Mouse (Mus musculus): ENCODE data around the gene Scamp2. TPM values are rescaled to one million over a fixed set of nuclear protein-coding genes. Genes with fewer than 3 reads are reported as not detected.
A peak's percentile ranks its signal among the peaks of the same experiment; 100 is the strongest.

Gene Scamp2
- total RNA-seq, 2 experiments from 2014 or later = 63.4 to 72.2 TPM

DNA sequence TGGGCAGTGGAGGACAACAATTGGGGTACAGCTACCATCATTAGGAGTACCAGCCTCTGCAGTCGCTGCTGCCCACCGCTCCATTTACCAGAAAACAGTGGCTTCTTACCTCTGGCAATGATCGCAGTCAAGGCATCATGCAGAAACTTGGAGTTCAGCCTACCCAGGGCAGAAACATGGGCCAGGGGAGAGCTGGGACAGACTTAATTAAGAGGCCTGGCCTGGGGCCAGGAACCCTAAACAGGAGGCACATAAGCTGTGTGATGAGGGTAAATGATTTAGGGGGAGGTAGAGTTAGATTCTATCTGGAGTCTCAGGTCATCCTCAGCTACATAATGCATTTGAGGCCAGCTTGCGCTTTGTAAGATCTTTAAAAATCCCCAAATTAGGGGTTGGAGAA, 11.6 kb upstream of the Scamp2 start:
- DNase-seq (ENCODE audit: low spot score in 2 of 2) = no peak

DNA sequence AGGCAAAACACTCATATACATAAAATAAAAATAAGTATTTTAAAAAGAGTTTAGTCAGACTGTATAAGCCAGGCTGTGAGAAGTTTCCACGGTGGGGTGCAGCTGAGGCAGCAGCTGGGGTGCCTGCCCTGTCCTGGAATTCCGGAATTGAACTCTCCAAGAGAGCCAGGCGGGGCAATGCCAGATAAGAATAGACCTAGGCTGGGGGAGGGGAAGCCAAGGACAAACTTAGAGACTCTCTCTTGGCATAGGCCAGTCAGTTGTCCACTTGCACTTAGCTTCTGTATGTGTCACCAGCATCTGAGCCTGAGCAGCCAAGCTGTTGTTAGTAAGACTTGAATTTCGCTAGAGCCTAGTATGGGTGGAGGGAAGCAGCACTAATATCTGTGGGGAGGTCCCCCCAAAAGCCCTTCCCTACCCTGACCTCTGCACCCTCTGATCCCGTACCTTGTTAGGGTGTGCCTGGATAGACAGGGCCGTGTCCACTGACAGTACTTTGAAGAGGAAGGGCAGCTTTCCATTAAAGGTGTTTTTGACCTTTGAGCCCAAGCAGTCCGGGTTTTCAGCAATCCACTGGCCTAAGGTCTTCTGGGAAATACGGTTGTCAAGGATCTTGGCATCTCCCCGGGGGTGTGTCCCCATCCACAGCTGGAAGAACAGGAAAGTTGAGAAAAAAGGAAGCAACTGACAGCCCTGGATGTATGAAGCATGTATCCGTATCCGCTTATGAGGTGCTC, 10.4 kb upstream of the Scamp2 start:
- DNase-seq (ENCODE audit: low spot score in 2 of 2) = no peak

DNA sequence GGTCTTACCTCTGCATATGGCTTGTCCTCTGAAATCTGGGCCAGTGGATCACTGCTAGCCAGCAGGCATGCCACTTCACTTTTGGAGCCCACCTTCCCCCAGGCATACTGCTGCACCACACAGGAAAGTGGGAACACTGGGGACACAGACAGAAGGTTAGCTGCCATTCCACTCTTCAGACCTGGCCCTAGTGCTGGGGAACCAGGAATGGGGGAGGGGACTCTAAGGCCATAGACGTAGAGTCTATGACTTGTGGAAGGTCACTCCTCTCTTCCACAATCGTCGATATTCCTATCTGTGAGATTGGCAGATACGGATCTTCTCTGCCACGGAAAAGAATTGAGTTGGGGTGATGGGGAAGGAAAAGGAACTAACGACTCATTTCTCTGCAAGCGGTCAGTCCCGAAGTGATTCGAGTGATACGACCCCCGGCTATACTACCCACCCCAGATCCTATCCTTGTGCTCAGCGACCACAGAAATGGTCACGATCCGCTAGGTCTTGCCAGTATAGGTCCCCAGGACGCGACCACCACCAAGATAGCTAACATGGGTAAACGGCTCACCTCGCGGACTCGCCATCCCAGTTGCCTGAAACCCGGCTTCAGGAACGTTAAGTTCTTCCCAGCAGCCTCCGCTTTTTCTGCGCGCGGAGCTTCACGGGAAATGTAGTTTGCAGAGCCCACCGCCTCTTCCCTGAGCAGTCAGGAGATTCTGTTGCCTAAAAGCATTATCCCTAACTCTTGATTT, 8.4 kb upstream of the Scamp2 start, which contains the start of gene Mpi:
Mpi (minus strand) TSS at position 625 of the 749 bp plus-strand sequence.
- DNase-seq (ENCODE audit: low spot score in 2 of 2) = peak in 1 of 2 experiments; percentile 45

GRCm38 (mm10) chr9:57553119-57553518, 7.6 kb upstream of the Scamp2 start:
- no peak for DNase-seq (ENCODE audit: low spot score in 2 of 2)

DNA sequence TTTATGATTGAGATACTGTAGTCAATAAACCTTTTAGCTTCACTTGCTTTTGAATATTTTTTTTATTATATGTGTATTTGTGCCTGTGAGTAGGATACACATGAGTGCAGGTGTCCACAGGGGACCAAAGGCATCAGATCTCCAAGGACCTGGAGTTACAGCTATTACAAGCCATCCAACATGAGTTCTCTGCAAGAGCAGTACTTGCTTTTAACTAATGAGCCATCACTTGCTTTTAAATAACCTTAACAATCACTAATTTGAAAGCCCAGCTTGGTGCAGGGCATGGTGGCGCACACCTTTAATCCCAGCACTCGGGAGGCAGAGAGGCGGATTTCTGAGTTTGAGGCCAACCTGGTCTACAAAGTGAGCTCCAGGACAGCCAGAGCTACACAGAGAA, 6.0 kb upstream of the Scamp2 start:
- no peak for DNase-seq (ENCODE audit: low spot score in 2 of 2)

DNA sequence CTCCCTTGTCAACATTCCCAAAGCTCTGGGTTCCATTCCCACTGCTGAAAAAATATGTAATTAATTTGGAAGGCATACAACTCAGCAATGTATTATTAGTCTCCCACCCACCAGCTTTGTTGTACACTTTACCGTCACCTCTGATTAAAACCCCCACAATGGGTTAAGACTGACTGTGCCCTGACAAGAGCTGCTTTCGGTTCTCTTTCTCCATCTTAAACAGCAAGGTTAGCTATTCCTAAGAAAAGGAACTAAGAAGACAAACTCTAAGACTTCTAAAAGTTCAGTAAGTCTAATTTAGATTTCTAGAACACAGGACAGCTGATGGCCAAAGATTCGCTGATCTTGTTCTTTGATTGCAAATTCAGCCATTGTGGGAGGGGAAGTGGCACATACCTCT, 3.5 kb upstream of the Scamp2 start:
- DNase-seq (ENCODE audit: low spot score in 2 of 2) = no peak

- no peak for DNase-seq (ENCODE audit: low spot score in 2 of 2)
Measured at GRCm38 (mm10) chr9:57558625-57559024, 2.1 kb upstream of the Scamp2 start.

GRCm38 (mm10) chr9:57559568-57559967, 1.2 kb upstream of the Scamp2 start:
- DNase-seq (ENCODE audit: low spot score in 2 of 2) = no peak

DNA sequence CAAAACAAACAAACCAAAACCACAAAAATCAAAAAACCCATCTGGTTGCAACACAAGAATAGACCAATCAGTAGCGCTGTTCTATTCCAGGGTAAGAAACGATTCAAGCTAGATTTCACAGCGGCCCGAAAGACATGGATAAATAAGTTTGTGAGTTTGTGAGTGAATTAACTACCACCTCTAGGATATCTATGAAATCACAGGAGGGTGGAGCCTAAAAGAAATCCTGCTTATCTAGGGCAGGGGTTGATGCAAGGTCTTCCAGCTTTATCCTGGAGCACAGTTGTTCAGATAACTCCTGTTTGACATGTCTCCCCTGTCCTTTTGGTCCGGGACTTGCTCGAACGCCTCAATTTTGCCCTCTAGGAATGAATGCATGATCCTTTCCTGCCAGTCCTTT, 480 bp upstream of the Scamp2 start:
- no peak for DNase-seq (ENCODE audit: low spot score in 2 of 2)

DNA sequence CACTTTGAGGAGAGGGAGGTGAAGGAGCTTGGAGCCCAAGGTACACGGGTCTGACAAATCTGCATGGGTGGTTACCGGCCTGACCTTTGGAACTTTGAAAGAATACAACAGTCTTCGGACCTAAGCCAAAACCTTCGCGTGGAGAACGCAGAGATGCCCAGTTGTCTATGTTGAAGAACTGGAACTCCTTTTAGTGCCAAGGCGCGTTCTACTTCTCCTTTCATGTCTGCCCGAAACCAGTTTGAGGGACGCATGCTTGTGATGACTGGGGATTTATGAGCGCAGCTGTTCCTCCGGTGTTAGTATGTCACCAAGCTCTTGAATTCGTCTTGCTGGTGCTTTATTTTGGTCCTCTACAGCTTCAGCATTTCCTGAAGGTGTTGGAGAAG, 962 bp downstream of the Scamp2 start:
- no peak for DNase-seq (ENCODE audit: low spot score in 2 of 2)

DNA sequence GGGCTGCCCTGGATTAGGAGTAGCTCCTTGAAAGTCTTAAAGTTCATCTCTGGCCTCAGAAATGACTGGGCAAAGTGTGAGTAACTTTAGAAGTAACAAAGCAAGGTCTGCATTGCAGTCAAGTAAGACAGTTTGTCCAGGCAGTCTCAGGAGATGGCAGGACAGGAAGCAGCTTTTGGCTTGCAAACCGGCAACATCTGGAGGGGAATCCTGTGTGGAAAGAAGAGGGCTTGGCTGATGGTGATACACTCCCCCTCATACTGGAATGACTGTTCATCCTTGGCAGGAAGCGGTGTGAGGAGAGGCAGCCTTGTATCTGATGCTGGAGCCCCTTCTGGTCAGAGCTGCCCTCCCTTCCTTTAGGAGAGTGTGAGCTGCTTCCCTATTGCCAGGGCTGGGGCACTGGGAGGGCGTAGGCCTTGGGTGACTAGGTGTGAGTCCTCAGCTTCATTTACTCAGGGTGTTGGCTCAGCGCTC, 2.2 kb downstream of the Scamp2 start:
- DNase-seq (ENCODE audit: low spot score in 2 of 2) = no peak

DNA sequence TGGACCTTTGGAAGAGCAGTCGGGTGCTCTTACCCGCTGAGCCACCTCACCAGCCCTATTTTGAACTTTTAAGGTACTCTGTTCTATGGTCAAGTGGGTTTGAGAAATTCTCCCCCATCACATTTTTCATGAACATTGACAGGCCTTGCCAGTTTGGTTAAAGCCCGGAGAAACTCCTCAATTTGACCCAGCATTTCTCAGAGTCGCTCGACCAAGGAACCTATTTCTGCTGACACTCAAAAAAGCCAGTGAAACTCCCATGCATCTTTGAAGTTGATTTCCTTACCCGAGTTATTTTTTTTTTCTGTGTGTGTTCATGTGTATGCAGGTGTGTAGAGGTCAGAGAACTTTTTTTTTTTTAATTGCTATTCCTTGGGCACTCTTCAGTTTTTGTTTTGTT, 3.9 kb downstream of the Scamp2 start:
- DNase-seq (ENCODE audit: low spot score in 2 of 2) = no peak

- no peak for DNase-seq (ENCODE audit: low spot score in 2 of 2)
Measured at GRCm38 (mm10) chr9:57565741-57566221, 5.0 kb downstream of the Scamp2 start.

DNA sequence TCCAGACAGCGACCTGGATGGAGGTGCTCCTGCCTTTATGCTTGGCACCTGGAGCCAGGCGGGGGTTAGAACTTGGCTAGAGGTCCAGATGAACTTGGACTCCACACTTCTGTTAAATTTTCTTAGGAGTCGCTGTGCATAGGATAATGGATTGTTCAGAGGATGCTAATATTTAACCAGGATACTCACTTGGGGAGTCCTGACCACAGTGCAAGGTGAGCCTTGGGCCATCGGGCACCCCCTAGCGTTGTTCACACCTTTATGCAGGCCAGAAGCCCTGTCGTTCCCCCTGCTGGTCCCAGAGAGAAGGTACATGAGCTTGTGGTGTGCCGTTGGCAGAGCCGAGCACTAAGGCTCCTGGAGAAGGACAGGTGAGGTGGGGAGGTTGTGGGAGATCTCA, 6.1 kb downstream of the Scamp2 start:
- no peak for DNase-seq (ENCODE audit: low spot score in 2 of 2)

- no peak for DNase-seq (ENCODE audit: low spot score in 2 of 2)
Measured at GRCm38 (mm10) chr9:57568500-57568899, 7.8 kb downstream of the Scamp2 start.

- no peak for DNase-seq (ENCODE audit: low spot score in 2 of 2)
Measured at GRCm38 (mm10) chr9:57574397-57574796, 13.7 kb downstream of the Scamp2 start.

GRCm38 (mm10) chr9:57575577-57575976, 14.8 kb downstream of the Scamp2 start:
- no peak for DNase-seq (ENCODE audit: low spot score in 2 of 2)

GRCm38 (mm10) chr9:57577144-57577849, 16.6 kb downstream of the Scamp2 start:
- no peak for DNase-seq (ENCODE audit: low spot score in 2 of 2)

GRCm38 (mm10) chr9:57584991-57585390, 24.2 kb downstream of the Scamp2 start:
- no peak for DNase-seq (ENCODE audit: low spot score in 2 of 2)

DNA sequence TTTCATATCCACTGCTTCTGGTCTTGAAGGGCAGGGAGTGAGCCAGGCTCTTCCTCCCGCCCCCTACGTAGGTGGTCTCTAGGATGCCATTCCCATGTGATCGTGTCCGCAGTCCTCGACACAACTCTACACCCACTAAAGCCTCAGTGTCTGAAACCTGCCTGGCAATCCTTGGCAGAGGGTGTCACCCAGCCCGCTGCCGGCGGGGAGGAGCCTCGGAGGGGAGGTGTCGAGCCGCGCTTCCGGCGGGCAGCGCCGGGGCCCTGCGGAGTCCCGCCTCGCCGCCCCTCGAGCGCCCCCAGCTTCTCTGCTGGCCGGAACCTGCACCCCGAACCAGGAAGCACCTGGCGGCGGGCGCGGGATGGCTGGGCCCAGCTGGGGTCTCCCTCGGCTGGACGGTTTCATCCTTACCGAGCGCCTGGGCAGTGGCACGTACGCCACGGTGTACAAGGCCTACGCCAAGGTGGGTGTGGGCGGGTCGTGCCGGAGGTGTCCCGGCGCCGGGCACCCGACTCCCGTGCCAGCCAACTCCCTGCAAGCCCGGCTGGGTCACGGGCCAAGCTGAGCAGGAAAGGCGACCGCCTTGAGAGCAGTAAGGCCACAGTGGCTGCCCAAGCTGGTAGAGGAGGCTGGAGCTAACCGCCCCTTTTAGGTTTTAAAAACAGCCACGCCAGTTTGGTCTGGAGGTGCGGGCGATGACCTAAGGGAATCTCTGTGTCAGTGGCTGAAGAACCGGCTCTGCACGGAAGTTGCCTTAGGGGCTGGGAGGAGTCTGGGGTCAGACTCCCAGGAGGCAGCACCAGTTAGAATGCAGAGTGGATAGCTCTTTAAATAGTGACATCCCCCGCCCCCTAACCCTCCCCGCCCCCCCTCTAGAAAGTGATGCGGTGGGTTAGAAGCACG, 28.7 kb downstream of the Scamp2 start, which contains the start of gene Ulk3:
Ulk3 (plus strand) TSS at position 229 of the 903 bp plus-strand sequence.
- DNase-seq (ENCODE audit: low spot score in 2 of 2) = peak; percentile 53 to 65

DNA sequence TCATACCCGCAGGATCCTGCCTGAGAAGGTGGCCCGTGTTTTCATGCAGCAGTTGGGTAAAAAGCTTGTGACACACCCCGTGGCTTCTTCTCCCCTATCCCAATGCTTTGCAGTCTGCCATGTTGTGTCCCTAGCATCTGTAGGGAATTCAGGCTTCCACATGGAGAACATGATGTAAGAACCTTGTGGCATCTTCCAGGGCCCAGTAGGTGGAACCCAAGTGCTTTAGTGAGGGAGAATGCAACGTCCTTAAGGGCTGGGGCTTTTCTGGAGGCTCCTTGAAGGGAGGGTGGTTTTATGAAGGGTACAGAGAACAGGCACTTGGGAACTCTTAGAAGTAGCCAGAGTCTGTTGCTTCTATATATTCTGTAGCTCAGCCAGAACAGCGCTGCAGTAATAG, 30.0 kb downstream of the Scamp2 start:
- no peak for DNase-seq (ENCODE audit: low spot score in 2 of 2)
